Mouse (Mus musculus): ENCODE results near the gene Nipal3.

Gene Nipal3

DNA sequence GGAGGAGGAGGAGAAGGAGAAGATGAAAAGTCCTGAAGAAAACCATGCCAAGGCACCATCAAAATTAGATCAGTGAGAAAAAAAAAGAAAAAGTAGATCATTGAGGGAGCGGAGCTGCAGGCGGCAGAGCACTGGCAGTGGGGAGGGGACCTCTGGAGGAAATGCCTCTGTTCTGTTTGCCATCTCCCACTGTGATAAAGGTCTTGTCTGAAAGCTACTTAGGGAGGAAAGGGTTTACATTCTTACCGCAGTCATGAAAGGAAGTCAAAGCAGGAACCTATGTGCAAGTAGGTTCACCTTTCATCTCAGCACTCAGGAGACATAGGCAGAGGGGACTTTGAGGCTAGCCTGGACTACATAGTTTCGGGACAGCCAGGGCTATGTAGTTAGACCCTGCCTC is 6.7 kb upstream of the Nipal3 start:
- no peak for DNase-seq

DNA sequence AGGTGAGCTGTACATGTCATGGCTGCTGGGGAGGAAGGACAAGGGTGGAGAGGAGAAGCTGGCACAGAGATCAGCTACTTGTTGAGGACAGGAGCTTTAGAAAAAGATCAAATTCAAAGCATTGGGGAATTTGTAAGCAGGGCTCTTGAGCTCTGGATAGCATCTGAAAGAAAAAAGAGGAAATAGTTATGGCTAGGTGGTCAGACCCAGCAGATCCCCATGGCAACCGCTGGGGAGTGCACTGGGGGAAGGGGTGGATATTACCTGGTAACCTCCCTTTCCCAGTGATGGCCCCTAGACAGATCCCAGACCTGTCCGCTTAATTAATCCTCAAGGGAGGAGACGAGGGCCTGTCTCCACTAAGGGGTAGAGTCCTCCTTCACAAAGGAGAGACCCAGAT is 5.0 kb upstream of the Nipal3 start:
- no peak for DNase-seq

DNA sequence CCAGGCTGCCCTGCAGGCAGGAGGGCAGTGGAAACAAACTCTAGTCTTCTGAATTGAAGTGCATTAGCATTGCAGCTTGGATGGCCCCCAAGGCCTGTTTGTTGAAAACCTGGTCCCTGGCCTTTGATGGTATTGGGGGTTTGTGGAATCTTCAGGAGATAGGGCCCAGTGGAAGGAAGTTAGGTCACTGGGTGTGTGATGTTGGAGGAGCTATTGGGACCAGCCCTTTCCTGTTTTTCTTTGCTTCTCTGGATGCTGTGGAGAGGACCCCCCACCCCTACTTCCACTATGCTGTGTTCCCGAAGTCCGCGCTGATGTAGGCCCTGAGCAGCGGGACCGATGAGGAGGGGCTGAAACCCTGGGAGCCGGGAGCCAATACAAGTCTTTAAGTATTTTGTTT is 3.3 kb upstream of the Nipal3 start:
- DNase-seq, result no peak

DNA sequence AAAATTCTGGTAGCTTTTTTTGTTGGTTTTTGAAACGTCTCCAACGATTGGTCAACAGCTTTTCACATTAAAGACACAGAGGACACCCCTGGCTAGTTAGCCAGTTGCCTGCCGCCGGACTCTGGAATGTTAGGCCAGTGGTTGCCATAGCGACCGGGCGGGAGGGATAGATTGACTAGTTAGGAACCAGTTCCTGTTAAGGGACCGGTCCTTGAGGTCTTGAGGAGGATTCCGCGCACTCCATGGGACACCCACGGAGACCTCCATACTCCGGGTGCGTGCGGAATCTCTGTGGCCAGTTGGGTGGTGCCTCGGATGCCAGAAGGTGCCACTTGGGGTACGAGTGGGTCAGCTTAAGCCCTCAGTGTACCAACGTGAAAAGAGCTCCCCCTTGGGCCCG is 972 bp upstream of the Nipal3 start:
- peak; percentile 40 for DNase-seq

DNA sequence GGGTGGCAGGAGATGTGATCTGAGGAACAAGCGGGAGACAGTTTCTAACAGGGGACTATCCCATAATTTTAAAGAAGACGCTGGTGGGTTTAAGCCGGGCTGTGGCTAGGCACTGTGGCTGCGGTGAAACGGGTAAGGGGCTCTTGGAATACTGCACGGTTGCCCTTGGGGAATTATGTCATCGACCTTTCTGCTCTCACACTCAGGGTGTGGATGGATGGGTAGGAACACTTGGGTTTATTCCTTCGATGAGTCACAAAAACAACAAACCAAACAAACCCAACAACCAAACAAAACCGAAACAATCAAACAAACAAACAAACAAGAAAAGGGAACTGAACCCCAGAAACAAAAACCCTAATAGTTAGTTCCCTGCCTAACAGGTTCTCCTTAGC is 556 bp upstream of the Nipal3 start:
- DNase-seq, result no peak

DNA sequence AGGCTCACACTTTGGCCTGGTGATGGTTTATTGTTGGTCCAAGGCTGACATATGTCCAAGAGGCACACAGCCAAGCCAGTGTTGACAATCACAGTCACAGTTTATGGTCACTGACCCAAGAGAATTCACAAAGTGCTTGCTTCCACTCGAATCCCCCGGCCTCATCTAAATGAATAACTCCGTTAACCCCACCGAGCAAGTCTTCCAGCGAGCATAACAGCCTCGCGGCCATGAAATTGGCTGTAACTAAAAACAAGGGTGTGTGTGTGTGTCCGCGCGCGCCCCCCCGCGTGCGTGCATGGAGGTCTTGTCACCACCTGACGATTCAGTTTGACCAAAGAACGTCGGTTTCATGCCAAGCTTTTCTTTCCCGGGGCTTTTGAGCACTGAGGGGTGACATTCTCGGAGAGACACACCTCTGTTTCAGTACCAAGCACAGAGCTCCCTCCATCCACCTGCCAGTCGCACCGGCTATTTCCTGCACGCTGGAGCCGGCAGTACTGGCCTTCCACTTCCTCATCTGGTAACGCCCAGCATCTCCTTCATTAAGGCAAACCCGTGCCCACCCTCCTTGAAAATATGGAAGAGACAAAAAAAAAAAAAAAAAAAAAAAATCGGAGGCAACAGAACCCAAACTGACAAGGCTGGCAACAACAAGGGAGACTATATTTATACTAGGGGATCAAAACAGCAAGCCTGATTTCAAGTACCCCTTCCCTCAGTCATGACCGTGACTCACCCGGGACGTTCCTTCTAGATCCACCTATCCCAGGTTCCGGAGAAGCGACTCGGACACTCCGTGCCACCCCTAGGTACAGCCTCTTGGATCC is 932 bp downstream of the Nipal3 start:
- DNase-seq, result peak; percentile 35

DNA sequence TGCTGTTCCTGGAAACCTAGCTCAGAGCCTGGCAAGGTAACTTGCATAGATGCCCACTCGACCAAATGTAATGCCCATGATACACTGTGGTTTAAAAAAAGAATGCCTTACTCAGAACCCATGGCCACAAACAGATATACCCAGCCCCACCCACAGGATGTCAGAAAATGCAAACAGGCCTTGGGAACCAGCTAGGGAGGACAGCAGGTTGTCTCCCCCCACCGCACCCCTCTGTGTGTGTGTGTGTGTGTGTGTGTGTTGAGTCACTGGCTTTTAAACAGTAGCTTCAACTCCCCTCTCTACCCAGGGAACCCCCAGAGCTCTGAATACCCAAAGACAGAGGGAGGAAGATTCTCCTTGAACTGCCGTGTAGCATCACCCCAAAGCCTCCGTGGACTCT is 1.6 kb downstream of the Nipal3 start:
- DNase-seq, result no peak

DNA sequence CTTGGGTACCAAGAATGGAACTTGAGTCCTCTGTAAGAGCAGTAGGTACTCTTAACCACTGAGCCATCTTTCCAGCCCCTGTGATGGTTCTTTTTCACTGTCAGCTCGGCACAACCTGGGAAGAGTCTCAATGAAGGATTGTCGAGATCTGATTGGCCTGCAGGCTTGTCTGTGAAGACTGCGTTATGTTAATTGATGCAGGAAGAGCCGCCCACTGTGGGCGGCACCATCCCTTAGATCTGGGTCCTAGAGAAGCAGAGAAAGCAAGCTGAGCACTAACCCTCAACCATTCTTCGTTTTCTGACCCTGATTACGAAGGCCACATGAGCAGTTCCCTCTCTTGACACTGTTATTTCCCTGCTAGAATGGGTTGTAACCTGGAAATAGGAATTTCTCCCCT is 5.6 kb downstream of the Nipal3 start:
- no peak for DNase-seq

DNA sequence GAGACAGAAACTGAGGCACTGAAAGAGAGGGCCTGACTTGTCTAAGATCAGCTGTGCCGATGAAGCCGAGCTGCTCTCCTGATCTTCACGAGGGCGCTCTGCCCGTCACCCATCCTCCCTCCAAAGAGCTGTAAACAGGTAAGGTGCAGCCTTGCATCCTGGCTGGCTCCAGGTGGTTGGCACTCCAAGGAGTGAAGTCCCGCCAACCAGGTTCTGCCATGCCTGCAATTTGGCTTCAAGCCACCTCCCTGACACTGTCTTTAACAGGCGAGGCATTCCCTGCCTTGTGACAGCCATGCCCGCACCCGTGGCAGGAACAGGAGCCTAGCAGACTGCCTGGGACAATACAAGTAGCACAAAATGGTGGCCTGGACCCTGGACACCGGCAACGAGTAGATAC is 8.5 kb downstream of the Nipal3 start:
- DNase-seq, result no peak

DNA sequence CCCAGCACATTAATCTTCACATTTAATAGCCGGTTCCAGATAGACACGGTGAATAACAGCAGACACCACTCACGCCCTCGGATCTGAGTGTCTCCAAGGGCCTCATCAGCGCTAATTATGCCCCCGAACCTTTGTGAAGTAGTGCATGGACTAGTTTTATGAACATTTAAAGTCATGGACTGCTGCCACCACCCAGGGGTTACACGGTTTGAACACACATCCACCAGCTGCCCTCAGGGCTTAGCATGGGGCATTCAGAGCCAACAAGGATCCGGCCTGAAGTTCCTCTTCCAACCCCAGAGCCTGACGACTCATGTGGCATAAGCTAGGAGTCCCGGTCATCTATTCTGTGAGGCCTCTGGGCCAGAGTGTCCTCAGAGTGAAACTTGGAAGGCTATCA is 9.8 kb downstream of the Nipal3 start:
- no peak for DNase-seq

DNA sequence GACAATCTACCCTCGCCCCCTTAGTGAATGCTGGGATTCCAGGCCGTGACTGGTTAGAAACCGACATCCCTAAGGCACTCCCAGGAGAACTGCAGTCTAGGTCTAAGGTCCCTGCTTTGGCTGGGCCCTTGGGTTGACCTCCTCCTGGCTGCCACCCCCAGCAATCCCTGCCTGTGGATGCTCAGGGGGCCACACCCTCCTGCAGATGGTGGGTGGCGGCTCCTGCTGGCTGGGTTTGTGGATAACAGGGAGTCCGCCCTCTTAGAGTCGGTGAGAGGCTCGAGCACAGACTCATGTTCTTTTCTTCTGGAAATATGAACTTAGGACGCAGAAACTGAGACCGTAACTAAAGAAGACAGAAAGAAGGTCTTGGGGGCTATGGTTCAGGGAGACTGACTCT is 14.5 kb downstream of the Nipal3 start:
- no peak for DNase-seq

DNA sequence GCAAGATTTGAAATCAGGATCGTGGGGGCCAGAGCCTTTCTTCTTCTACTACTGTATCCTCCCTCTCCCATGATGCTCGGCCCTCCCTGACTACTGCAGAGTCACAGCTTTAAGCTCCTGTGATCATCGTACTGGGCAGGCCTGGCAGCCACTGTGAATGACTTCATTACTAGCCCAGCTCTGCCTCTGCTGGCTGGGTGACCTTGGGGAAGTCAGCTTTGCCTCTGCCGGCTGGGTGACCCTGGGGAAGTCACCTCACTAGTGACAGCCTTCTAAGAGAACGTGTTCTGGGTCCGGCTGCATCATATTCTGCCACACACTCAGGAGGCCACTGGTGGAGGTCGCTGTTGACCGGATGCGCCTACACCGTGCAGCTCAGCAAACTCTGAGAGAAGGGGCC is 17.0 kb downstream of the Nipal3 start:
- no peak for DNase-seq

DNA sequence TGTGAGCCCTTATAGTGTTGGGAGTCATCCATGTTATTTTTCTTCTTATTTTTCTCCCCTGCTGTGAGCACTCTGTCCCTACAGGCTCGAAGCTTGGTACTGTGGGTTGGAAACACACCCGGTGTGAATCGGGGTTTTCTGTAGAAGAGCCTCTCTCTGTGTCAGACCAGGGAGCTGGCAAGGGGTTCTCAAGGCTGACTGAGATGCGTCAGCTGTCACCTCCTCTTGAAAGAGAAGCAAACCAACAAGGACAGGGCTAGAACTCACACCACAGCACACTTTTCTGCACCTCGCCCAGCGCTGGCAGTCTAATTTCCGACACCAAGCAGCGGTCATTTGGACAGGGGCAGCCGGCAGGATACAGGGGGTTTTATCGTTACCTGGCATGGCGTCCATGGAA is 31.4 kb downstream of the Nipal3 start:
- DNase-seq, result no peak

DNA sequence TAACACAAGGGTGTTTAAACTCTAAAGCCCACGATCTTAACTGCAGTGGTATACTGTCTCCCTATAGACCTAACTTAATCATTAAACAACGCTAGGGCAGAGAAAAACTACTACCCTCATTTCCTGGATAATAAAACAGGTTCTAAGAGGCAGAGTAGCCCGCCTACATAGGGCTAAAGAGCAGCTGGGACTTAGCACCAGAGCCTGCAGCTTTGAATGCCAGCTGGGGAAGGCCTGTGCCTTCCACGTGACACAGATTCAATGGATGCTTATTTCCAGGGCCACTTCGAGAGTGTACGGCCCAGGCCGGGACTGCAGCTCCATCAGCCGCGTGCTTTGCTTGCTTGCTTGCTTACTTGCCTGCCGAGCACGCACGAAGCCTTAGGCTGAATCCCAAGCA is 41.3 kb downstream of the Nipal3 start:
- DNase-seq, result peak; percentile 23

DNA sequence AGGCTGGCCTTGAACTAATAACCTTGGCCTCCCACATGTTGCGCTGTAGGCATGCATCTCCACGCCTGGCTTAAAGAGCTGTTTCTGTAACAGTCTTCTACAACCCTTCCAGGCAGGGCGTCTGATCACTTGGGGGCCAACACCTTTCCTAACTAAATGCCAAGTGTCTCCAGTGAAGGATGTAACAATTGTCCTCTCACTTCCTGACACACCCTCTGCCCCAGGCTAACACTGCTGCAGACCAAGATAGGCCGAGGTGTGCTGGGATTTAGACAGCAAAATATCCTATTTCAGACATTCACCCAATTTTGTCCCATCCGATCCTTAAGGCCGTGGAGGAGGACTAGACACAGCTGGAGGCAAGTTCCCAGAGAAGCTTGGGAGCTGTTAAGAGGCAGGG is 41.7 kb downstream of the Nipal3 start:
- DNase-seq, result no peak

DNA sequence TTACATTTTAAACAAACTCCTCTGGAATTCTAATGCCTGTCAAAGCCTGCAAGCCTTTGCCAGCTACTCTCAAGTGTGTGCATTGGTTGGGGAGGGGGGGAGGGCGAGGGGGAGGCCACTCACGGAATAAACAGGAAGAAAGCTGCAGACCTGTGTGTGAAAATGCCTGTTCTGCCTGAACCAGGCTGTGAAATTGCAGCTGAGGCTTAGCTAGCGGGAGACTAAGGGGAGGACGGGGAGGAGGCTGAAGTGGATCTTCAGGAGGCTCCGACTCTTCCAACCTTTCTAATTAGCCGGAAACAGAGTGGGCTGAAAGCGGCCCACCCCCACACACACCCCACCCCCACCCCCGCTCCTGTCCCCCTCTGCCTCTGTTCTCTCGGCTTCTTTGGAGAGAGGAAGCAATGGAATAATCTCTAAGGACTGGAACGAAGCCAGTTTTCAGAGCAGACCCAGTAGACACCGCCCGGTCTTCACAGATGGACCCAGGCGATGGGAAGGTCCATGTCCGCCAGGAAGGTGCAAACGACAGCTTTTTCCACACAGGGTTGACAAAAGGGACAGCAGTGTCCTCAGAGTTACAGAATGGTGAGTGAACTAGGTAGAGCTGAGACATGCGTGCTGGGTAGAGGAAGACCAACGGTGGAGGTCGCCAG is 43.4 kb downstream of the Nipal3 start:
- DNase-seq, result no peak

DNA sequence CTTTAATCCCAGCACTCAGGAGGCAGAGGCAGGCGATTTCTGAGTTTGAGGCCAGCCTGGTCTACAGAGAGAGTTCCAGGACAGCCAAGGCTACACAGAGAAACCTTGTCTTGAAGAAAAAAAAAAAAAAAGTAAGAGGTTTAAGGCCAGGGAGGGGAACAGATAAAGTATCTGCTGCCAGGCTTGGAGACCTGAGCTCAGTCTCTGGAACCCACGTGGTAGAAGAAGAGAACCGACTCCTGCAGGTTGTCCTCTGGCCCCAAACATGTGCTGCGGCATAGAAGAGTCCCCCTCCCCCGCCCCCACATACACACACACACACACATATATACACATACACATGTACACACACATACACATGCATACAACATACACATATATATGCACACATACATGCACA is 52.4 kb downstream of the Nipal3 start:
- DNase-seq, result no peak

DNA sequence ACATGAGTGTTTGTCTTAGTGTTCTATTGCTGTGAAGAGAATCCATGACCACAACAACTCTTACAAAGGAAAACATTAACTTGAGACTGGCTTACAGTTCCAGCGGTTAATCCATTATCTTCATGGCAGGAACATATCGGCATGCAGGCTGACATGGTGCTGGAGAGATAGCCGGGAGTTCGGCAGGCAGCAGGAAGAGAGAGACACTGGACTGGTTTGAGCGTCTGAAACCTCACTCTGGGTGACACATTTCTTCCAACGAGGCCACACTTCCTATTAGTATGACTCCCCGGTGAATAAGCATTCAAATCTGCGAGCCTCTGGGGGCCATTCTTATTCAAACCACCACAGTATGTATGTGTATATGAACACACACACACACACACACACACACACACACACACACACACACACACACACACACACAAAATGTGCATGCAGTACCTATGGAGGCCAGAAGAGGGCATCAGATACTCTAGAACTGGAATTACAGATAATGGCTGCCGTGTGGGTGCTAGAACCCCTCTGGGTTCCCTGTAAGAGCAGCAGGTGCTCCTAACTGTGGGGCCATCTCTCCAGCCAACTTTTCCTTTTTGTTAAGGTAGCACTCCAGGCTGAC is 54.8 kb downstream of the Nipal3 start:
- no peak for DNase-seq

DNA sequence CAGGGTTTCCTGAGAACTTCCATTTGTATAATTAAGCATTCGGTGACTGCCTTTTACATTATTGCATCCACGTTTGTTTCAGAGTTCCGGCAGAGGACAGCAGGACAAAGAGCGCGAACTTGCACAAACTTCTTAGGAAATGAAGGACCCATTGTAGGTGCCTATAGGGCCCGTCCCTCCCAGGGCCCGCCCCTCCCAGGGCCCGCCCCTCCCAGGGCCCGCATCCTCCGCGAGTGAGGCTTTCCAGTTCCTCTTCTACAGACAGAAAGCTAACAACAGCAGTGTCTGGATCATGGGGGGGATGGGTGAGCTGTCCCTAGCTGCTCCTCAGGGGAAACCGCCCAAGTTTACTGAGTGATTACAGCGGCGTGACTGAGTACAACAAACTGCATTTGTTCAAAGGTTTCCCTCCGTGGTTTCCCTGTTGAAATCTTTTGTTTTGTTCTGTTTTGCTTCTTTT is 55.6 kb downstream of the Nipal3 start:
- DNase-seq, result peak; percentile 48

DNA sequence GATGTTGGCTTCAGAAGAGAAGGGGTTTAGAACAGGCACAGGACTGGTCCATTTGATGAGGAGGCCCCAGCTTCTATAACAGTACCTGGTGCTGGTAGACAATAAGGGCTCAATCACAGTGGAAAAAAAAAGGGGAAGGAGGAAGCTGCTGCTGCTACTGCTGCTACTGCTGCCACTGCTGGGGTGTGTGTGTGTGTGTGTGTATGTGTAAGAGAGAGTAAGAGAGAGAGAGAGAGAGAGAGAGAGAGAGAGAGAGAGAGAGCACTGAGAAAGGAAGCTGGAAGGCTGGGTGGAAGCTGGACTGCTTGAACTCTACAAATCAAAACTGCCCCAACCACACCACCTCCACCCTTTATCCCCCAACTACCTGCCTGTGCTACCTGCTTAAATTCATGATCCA is 56.9 kb downstream of the Nipal3 start:
- no peak for DNase-seq

DNA sequence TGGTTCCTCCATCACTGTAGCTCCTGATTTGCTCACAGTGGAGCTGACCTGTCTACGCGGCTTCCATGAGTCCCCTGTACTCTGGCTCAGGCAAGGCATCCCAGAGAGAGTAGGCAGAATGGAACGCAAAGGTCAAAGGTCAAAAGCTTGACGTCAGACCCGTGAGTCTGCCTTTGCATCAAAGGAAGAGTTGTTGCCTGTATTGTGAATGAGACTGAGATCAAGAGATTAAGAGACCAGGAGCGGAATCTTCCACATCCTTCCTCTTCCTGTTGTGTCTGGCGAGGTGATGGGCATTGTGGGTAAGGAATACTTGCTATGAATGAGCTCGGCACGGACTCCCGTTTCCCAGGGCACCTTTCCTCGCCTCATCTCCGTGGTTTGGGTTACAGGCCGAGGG is 58.5 kb downstream of the Nipal3 start:
- no peak for DNase-seq

DNA sequence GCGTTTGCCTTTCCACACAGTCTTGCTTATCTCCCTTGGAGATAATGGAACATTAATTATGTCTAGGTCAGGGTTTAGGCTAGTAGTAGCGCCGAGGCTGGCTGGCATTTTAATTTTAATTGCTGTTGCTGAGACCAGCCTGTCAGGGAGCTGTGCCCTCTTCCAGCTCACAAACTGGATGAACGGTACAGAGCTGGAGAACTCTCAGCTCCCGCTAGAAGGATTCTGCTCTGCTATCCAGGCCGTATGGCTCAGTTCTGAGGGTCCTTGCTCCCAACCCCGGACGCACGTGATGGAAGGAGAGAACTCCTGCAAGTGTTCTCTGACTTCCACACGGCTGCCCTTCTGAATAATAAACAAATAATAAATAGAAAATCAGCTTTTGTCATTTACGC is 60.4 kb downstream of the Nipal3 start:
- no peak for DNase-seq

DNA sequence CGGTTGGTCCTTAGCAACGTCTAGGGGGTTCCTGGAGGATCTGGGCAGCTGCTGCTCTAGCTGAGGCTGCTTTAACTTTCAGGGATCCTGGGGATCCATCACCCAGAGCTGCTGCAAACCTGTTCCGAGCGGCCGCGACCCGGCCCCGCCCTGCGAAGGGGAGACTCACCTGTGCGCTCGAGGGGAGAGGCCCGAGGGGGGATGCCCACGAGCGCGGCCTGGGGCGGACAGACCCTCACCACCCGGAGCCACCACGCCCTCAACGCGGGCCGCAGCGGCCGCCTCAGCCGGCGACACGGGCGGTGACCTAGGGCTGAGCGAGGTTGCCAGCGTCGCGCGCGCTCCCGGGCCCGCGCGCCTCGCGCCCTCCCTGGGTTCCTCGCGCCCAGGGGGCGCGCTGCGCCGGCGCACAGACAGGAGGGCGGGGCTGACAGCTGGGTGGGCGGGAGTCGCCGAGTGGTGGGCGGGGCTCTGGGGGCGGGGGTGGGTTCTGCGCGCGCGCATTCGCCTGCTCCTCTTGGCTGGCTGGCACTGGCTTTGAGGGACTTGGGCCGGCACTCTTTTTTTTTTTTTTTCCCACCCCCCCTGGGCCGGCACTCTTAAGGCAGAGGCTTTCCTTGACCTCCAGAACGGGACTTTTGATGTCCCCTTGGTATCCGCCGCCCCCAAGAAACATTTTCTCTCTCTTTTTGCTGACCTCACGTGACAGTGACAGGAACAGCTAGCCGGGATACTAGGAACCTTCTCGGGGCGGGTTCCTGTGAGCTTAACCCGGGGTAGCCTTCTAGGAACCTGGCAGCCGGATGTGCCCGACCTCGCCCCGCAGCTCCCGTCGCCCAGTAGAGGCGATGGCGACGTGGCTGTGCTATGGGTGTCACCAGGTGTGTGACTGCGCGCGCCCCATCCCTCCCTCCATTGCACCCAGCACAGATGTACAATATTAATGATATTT is 61.1 kb downstream of the Nipal3 start, which contains the start of gene Rcan3:
TSS of gene Rcan3 (minus strand) at position 411 of the 952 bp plus-strand sequence.
- peak; percentile 52 for DNase-seq
